Mouse (Mus musculus) brown adipose tissue, adult 24 weeks (tissue): ENCODE results near the gene Ccdc113. TPM values are rescaled to one million over a fixed set of nuclear protein-coding genes. Genes with fewer than 3 reads are reported as not detected.
"Not testable (repeated sequence)": the region's sequence is repeated elsewhere in the genome, so short reads cannot be mapped to it uniquely, and the experiment has no call there.

Experiments used
- H3K27ac ChIP-seq: fragments of 200-500 bp; replicated peaks from 2 replicates; pipeline ENCODE4 v1.5.1; 2012; ENCODE audit warnings: low read depth, mild to moderate bottlenecking, low read length
- H3K4me1 ChIP-seq: fragments of 200-500 bp; 2 replicates; pipeline ENCODE4 v1.6.1; 2012; ENCODE audit warnings: low read length, mixed read lengths; ENCODE audit not compliant: control insufficient read depth, insufficient read depth, insufficient read length
- H3K4me3 ChIP-seq: fragments of 200-500 bp; 2 replicates; pipeline ENCODE4 v1.5.1; 2012; ENCODE audit warnings: low read depth, mild to moderate bottlenecking, low read length, moderate library complexity; ENCODE audit not compliant: insufficient read depth
- polyA plus RNA-seq: library from polyadenylated mRNA; stranded (reverse); fragments of >200 nt; gene quantifications from 2 replicates; pipeline ENCODE4 v1.2.4, GENCODE M21; 2012; ENCODE audit not compliant: missing spikeins, insufficient read depth, insufficient read length

The Ccdc113 gene
- polyA plus RNA-seq, 1 experiment: not detected

GRCm38 (mm10) chr8:95566217-95566616 is 32.3 kb downstream of the Ccdc113 start:
- H3K4me1 ChIP-seq: no peaks in the 10 kb centered on the region
- no peak overlapping the region for H3K27ac ChIP-seq
- H3K4me3 ChIP-seq: no peak overlapping the region

- no peaks in the 10 kb centered on the region for H3K4me1 ChIP-seq
- no peak overlapping the region for H3K4me3 ChIP-seq
- H3K27ac ChIP-seq: no peak overlapping the region
Observed at GRCm38 (mm10) chr8:95566809-95567208, 32.9 kb downstream of the Ccdc113 start.

- no peak overlapping the region for H3K4me3 ChIP-seq
- H3K27ac ChIP-seq: no peak overlapping the region
- no peaks in the 10 kb centered on the region; the same call in 1 of the 2 replicates for H3K4me1 ChIP-seq
Observed at GRCm38 (mm10) chr8:95573146-95573545, 39.3 kb downstream of the Ccdc113 start.

GRCm38 (mm10) chr8:95576240-95576639 is 42.4 kb downstream of the Ccdc113 start, which contains the start of gene Prss54:
Gene Prss54, minus strand, starts transcription at chr8:95576340.
- Histone ChIP-seq H3K4me3 (no peak within 1 kb of the TSS), H3K4me1 (no peaks in the 10 kb centered on the region; the same call in 1 of the 2 replicates), H3K27ac (no peak within 1 kb of the TSS)

- Histone ChIP-seq H3K4me1 (no peaks in the 10 kb centered on the region), H3K27ac (no peak overlapping the region), H3K4me3 (no peak overlapping the region)
Observed at GRCm38 (mm10) chr8:95587339-95587738, 53.5 kb downstream of the Ccdc113 start.

DNA sequence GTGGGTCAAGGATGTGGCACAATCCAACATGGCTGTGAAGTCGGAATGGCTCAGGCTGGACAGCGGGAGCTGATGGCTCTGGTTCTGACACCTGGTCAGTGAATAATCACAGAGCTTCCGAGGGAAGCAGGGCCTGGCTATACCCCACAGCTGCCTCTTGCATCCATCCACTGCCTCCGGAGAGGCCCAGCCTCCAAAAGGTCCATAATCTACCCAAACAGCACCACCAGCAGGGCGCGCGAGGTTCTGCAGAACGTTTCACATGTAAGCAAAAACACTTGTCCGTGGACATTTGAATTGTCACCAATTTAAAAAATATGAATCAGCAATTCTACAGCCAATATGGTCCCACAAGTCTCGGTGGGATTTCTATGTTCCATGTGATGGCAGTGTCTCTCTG is 55.4 kb downstream of the Ccdc113 start:
- H3K27ac ChIP-seq: no peak overlapping the region

DNA sequence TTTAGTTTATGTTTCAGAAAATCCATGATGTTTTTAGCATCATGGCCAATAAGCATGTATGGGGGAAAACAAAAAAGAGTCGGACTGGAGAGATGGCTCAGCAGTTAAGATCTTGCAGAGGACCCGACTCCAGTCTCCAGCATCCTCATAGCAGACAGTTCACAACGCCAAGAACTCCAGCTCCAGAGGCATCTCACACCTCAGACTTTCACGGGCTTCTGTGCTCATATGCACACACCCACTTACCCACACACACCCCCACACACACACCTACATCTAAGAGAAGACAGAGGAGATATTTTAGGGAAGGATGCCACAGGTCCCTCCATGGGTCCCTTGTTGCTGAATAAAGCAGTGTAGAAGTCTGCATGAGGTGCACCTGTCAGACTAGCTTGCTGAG is 56.7 kb downstream of the Ccdc113 start:
- H3K27ac ChIP-seq: no peak overlapping the region
- H3K4me3 ChIP-seq: no peak overlapping the region
- no peaks in the 10 kb centered on the region for H3K4me1 ChIP-seq

More for the DNA sequence above, 55.4 kb downstream of the Ccdc113 start:
- Histone ChIP-seq H3K4me3 (no peak overlapping the region), H3K4me1 (no peaks in the 10 kb centered on the region)

GRCm38 (mm10) chr8:95592131-95592780 is 58.4 kb downstream of the Ccdc113 start:
- Histone ChIP-seq H3K4me1 (no peaks in the 10 kb centered on the region), H3K27ac (no peak overlapping the region), H3K4me3 (no peak overlapping the region)

DNA sequence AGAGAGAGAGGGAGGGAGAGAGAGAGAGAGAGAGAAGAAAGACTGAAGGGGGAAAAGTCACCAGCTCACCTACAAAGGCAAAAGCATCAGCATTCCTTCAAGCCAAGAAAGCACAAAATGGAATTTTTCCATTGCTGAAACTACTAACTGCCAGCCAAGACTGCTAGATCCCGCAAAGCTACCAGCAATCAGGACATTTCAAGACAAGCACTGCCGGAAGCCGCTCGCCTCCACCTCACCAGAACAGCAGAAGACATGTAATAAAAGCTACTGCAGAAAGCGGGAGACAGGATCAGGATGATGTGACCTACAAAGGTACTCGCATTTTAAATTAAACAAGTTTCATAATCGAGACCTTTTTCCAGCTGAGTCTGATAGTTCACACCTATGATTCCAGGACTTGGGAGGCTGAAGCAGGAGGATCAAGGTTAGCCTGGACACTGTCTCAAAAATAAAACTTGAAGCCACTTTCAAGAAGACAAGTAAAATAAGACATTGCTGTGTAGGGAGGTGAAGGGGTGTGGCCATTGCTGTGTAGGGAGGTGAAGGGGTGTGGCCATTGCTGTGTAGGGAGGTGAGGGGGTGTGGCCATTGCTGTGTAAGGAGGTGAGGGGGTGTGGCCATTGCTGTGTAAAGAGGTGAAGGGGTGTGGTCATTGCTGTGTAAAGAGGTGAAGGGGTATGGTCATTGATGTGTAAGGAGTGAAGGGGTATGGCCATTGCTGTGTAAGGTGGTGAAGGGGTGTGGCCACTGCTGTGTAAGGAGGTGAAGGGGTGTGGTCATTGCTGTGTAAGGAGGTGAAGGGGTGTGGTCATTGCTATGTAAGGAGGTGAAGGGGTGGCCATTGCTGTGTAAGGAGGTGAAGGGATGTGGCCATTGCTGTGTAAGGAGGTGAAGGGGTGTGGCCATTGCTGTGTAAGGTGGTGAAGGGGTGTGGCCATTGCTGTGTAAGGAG is 59.8 kb downstream of the Ccdc113 start:
- H3K4me1 ChIP-seq: no peaks in the 10 kb centered on the region
- H3K27ac ChIP-seq: no peak overlapping the region
- no peak overlapping the region for H3K4me3 ChIP-seq

DNA sequence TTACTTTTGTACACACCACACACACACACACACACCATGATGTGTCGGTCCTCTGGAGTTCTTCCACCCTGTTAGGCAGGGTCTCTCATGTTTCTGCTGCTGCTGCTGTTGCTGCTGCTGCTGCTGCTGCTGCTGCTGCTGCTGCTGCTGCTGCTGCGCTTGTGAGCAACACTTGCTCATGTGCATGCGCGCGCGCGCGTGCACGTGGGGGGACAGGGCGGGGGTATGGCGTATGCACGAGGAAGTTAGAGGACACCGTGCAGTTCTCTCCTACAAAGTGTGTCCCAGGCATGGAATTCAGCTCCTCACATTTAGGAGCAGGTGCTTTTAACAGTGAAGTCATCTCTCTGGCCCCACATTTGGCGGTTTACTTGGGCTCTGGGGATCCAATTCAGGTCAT is 61.2 kb downstream of the Ccdc113 start:
- H3K27ac ChIP-seq: no peak overlapping the region
- no peak overlapping the region for H3K4me3 ChIP-seq
- H3K4me1 ChIP-seq: no peaks in the 10 kb centered on the region

DNA sequence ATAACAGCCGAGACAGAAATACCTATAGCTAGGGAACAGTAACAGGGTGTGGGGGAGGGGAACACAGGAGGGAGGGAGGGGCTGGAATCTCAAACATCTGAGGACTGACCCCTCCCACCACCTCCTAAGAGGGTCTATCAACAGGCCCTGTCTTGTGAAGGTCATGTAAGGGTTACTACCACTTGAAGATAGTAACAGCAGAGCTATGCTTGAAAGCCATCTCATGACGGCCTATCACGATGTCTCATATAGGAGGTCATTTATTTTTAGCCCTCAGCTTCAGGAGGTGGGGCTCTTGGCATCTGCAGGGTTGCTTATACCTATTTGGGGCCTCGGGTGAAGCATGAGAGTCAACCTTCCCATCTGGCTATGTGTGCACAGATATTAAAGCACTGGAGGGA is 63.0 kb downstream of the Ccdc113 start:
- H3K4me3 ChIP-seq: no peak overlapping the region
- H3K4me1 ChIP-seq: no peaks in the 10 kb centered on the region
- H3K27ac ChIP-seq: no peak overlapping the region

- no peak overlapping the region for H3K4me3 ChIP-seq
- H3K4me1 ChIP-seq: no peaks in the 10 kb centered on the region
Observed at GRCm38 (mm10) chr8:95599861-95600260, 66.0 kb downstream of the Ccdc113 start.

DNA sequence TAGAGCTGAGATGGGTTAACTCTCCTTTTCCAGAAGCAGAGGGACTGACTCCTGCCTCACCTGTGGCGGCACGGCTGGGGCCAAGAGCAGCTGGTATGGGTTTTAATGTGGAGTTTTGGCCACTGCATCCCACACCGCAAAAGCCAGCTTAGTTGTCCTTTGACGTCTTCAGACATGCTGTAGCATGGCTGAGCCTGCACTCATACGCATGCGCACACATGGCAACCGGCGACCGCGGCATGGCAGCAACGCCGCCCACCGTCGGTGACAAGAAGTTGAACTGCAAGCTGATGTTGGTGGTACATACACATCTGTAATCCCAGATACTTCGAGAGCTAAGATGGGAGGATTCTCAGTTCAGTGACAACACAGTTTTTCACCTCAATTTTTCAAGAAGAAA is 67.4 kb downstream of the Ccdc113 start:
- Histone ChIP-seq H3K27ac (no peak overlapping the region), H3K4me1 (no peaks in the 10 kb centered on the region), H3K4me3 (no peak overlapping the region)

More at GRCm38 (mm10) chr8:95599861-95600260, 66.0 kb downstream of the Ccdc113 start:
- H3K27ac ChIP-seq: no peak overlapping the region

DNA sequence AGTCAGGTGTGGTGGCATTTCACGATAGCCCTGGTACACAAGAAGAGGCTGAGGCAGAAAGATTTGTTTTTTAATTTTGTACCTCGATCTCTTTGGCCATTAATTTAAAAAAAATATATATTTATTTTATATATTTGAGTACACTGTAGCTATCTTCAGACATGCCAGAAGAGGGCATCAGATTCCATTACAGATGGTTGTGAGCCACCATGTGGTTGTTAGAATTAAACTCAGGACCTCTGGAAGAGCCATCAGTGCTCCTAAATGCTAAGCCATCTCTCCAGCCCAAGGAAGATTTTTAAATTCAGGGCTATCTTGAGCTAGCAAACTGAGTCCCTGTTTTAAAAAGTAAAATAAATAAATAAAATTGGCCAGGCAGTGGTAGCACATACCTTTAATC is 68.3 kb downstream of the Ccdc113 start:
- H3K4me3 ChIP-seq: no peak overlapping the region
- H3K27ac ChIP-seq: no peak overlapping the region

GRCm38 (mm10) chr8:95606509-95606908 is 72.6 kb downstream of the Ccdc113 start:
- not testable (repeated sequence) for H3K27ac ChIP-seq

More for the DNA sequence above, 68.3 kb downstream of the Ccdc113 start:
- no peaks in the 10 kb centered on the region for H3K4me1 ChIP-seq

More at GRCm38 (mm10) chr8:95606509-95606908, 72.6 kb downstream of the Ccdc113 start:
- not testable (repeated sequence) for H3K4me1 ChIP-seq, H3K4me3 ChIP-seq
